Mouse (Mus musculus) activated CD4-positive, CD25-positive, alpha-beta regulatory T cell, adult 4 months (primary cell): ENCODE measurements around the gene Olfr1420. TPM values are rescaled to one million over a fixed set of nuclear protein-coding genes. Genes with fewer than 3 reads are reported as not detected.
"Not testable (repeated sequence)": the region's sequence is repeated elsewhere in the genome, so short reads cannot be mapped to it uniquely, and the experiment has no call there.

Experiments used
- ATAC-seq: one replicate; pipeline ENCODE4 v1.8.0; 2017
- polyA plus RNA-seq, 2 experiments: library from polyadenylated mRNA; unstranded; fragments of 100-300 nt; shearing (Covaris generic); gene quantifications; one replicate each; pipeline ENCODE4 v1.2.1; 2017

Olfr1420 gene
- not detected for polyA plus RNA-seq

- no peak for ATAC-seq
Observed at GRCm38 (mm10) chr19:11886265-11886664, at the start of gene Olfr1420. TSS of gene Olfr1420 (plus strand) at chr19:11886565.

- no peak for ATAC-seq
Observed at GRCm38 (mm10) chr19:11839119-11839518, 47.2 kb upstream of the Olfr1420 start, which contains the start of gene Olfr1417. TSS of gene Olfr1417 (minus strand) at chr19:11839219.

GRCm38 (mm10) chr19:11846333-11846732 lies 40.0 kb upstream of the Olfr1420 start:
- ATAC-seq: no peak

- no peak for ATAC-seq
Observed at GRCm38 (mm10) chr19:11852652-11853051, 33.7 kb upstream of the Olfr1420 start.

- no peak for ATAC-seq
Observed at GRCm38 (mm10) chr19:11854821-11855220, 31.5 kb upstream of the Olfr1420 start.

- no peak for ATAC-seq
Observed at GRCm38 (mm10) chr19:11856506-11856905, 29.9 kb upstream of the Olfr1420 start.

GRCm38 (mm10) chr19:11860966-11861365 lies 25.4 kb upstream of the Olfr1420 start, which contains the start of gene Olfr1418:
TSS of gene Olfr1418 (minus strand) at chr19:11861066.
- ATAC-seq: no peak

- ATAC-seq: no peak
Observed at GRCm38 (mm10) chr19:11867837-11868236, 18.5 kb upstream of the Olfr1420 start.

- ATAC-seq: no peak
Observed at GRCm38 (mm10) chr19:11875006-11875405, 11.4 kb upstream of the Olfr1420 start, which contains the start of gene Olfr1419. TSS of gene Olfr1419 (minus strand) at chr19:11875106.

GRCm38 (mm10) chr19:11878404-11878803 lies 8.0 kb upstream of the Olfr1420 start:
- not testable (repeated sequence) for ATAC-seq

- no peak for ATAC-seq
Observed at GRCm38 (mm10) chr19:11911021-11911420, 24.7 kb downstream of the Olfr1420 start.

- peak; percentile 13 for ATAC-seq
Observed at GRCm38 (mm10) chr19:11911603-11912002, 25.2 kb downstream of the Olfr1420 start.

GRCm38 (mm10) chr19:11912037-11912532 lies 25.7 kb downstream of the Olfr1420 start, which contains the start of gene Patl1:
TSS of gene Patl1 (plus strand) at chr19:11912399.
- ATAC-seq: peak; percentile 92

- ATAC-seq: peak; percentile 47
Observed at GRCm38 (mm10) chr19:11912533-11913121, 26.3 kb downstream of the Olfr1420 start.

GRCm38 (mm10) chr19:11915804-11916203 lies 29.4 kb downstream of the Olfr1420 start:
- ATAC-seq: no peak

GRCm38 (mm10) chr19:11922068-11922467 lies 35.7 kb downstream of the Olfr1420 start:
- no peak for ATAC-seq

GRCm38 (mm10) chr19:11922515-11922914 lies 36.1 kb downstream of the Olfr1420 start:
- not testable (repeated sequence) for ATAC-seq

GRCm38 (mm10) chr19:11926380-11926779 lies 40.0 kb downstream of the Olfr1420 start:
- no peak for ATAC-seq

- no peak for ATAC-seq
Observed at GRCm38 (mm10) chr19:11928025-11928748, 41.8 kb downstream of the Olfr1420 start.

- not testable (repeated sequence) for ATAC-seq
Observed at GRCm38 (mm10) chr19:11946460-11946859, 60.1 kb downstream of the Olfr1420 start.
